Mouse (Mus musculus): Measurements from ENCODE around the gene Arhgdib.

Gene Arhgdib

GRCm38 (mm10) chr6:136950171-136950570 lies 8.5 kb upstream of the Arhgdib start:
- no peak for DNase-seq (ENCODE audit: low spot score)

GRCm38 (mm10) chr6:136947716-136948115 lies 6.0 kb upstream of the Arhgdib start:
- DNase-seq (ENCODE audit: low spot score), result no peak

GRCm38 (mm10) chr6:136946943-136947342 lies 5.2 kb upstream of the Arhgdib start:
- DNase-seq (ENCODE audit: low spot score), result no peak

- DNase-seq (ENCODE audit: low spot score), result no peak
These were observed 4.5 kb upstream of the Arhgdib start for GRCm38 (mm10) chr6:136946241-136946640.

- no peak for DNase-seq (ENCODE audit: low spot score)
These were observed 2.8 kb upstream of the Arhgdib start for GRCm38 (mm10) chr6:136944511-136944910.

- DNase-seq (ENCODE audit: low spot score), result no peak
These were observed 1.7 kb upstream of the Arhgdib start for GRCm38 (mm10) chr6:136943392-136943791.

- DNase-seq (ENCODE audit: low spot score), result no peak
These were observed 581 bp upstream of the Arhgdib start for GRCm38 (mm10) chr6:136942280-136942679.

- no peak for DNase-seq (ENCODE audit: low spot score)
These were observed 1.3 kb downstream of the Arhgdib start for GRCm38 (mm10) chr6:136940188-136940960.

- no peak for DNase-seq (ENCODE audit: low spot score)
These were observed 2.1 kb downstream of the Arhgdib start for GRCm38 (mm10) chr6:136939326-136940187.

- DNase-seq (ENCODE audit: low spot score), result no peak
These were observed 3.2 kb downstream of the Arhgdib start for GRCm38 (mm10) chr6:136938331-136939126.

GRCm38 (mm10) chr6:136937117-136937516 lies 4.6 kb downstream of the Arhgdib start:
- no peak for DNase-seq (ENCODE audit: low spot score)

GRCm38 (mm10) chr6:136936361-136936760 lies 5.3 kb downstream of the Arhgdib start:
- DNase-seq (ENCODE audit: low spot score), result no peak

GRCm38 (mm10) chr6:136935233-136935632 lies 6.5 kb downstream of the Arhgdib start:
- DNase-seq (ENCODE audit: low spot score), result no peak

GRCm38 (mm10) chr6:136934068-136934467 lies 7.6 kb downstream of the Arhgdib start:
- DNase-seq (ENCODE audit: low spot score), result no peak

- no peak for DNase-seq (ENCODE audit: low spot score)
These were observed 10.5 kb downstream of the Arhgdib start for GRCm38 (mm10) chr6:136931246-136931645.

GRCm38 (mm10) chr6:136930677-136931076 lies 11.0 kb downstream of the Arhgdib start:
- DNase-seq (ENCODE audit: low spot score), result no peak

- no peak for DNase-seq (ENCODE audit: low spot score)
These were observed 14.1 kb downstream of the Arhgdib start for GRCm38 (mm10) chr6:136927626-136928025.

GRCm38 (mm10) chr6:136925049-136925448 lies 16.6 kb downstream of the Arhgdib start:
- no peak for DNase-seq (ENCODE audit: low spot score)

- no peak for DNase-seq (ENCODE audit: low spot score)
These were observed 18.2 kb downstream of the Arhgdib start, which contains the start of gene Pde6h for GRCm38 (mm10) chr6:136923532-136923931. Gene Pde6h, plus strand, starts transcription at chr6:136923832.

- no peak for DNase-seq (ENCODE audit: low spot score)
These were observed 18.8 kb downstream of the Arhgdib start for GRCm38 (mm10) chr6:136922871-136923270.

- DNase-seq (ENCODE audit: low spot score), result no peak
These were observed 19.6 kb downstream of the Arhgdib start, which contains the start of gene Erp27 for GRCm38 (mm10) chr6:136922080-136922479. Gene Erp27, minus strand, starts transcription at chr6:136922180.

- no peak for DNase-seq (ENCODE audit: low spot score)
These were observed 20.1 kb downstream of the Arhgdib start for GRCm38 (mm10) chr6:136921601-136922000.
